Mouse (Mus musculus) heart, embryonic 11.5 days (tissue): Measurements from ENCODE around the gene Lrrc66. TPM values are rescaled to one million over a fixed set of nuclear protein-coding genes. Genes with fewer than 3 reads are reported as not detected.

Source experiments
- ATAC-seq: fragments of 200-750 bp; cut with Nextera tagmentation; replicated peaks from 2 replicates; pipeline ENCODE4 v1.8.0; 2017; ENCODE audit warnings: moderate library complexity; ENCODE audit not compliant: insufficient number of reproducible peaks, low FRiP score, low TSS enrichment
- H3K27ac ChIP-seq: fragments of 300-500 bp; sonication (generic); 2 replicates; pipeline ENCODE4 v1.5.1; 2014; ENCODE audit warnings: mild to moderate bottlenecking, low read depth, low read length
- H3K27me3 ChIP-seq: fragments of 300-500 bp; sonication (generic); 2 replicates; pipeline ENCODE4 v1.6.1; 2014; ENCODE audit warnings: mild to moderate bottlenecking, low read length, mixed read lengths; ENCODE audit not compliant: control insufficient read depth, insufficient read depth
- H3K36me3 ChIP-seq: fragments of 300-500 bp; sonication (generic); 2 replicates; pipeline ENCODE4 v1.6.1; 2014; ENCODE audit warnings: mild to moderate bottlenecking, low read length, moderate library complexity, mixed read lengths; ENCODE audit not compliant: control insufficient read depth, insufficient read depth
- H3K4me1 ChIP-seq: fragments of 300-500 bp; sonication (generic); 2 replicates; pipeline ENCODE4 v1.6.1; 2014; ENCODE audit warnings: low read length; ENCODE audit not compliant: control insufficient read depth, insufficient read depth
- H3K4me2 ChIP-seq: fragments of 300-500 bp; sonication (generic); 2 replicates; pipeline ENCODE4 v1.6.1; 2014; ENCODE audit warnings: mild to moderate bottlenecking, moderate library complexity
- H3K4me3 ChIP-seq: fragments of 300-500 bp; sonication (generic); 2 replicates; pipeline ENCODE4 v1.5.1; 2014; ENCODE audit warnings: low read depth, low read length
- H3K9ac ChIP-seq: fragments of 300-500 bp; sonication (generic); 2 replicates; pipeline ENCODE4 v1.6.1; 2014; ENCODE audit warnings: mild to moderate bottlenecking, low read depth, low read length, moderate library complexity
- H3K9me3 ChIP-seq: fragments of 300-500 bp; sonication (generic); replicated peaks from 2 replicates; pipeline ENCODE4 v1.6.1; 2016; ENCODE audit warnings: low read length; ENCODE audit not compliant: control insufficient read depth
- WGBS: fragments of 180-500 bp; shearing (Covaris S2); extraction: QIAGEN DNeasy Blood & Tissue Kit; methylation state at CpG from one replicate; pipeline ENCODE4 v1.1.7; 2014; ENCODE audit not compliant: insufficient replicate concordance; 5-methylcytosine and 5-hydroxymethylcytosine counted together
- polyA plus RNA-seq: library from polyadenylated mRNA; unstranded; fragments of >200 nt; fragmentation: Nextera tagmentation; extraction: Ambion mirVana; gene quantifications from 2 replicates; pipeline ENCODE4 v1.2.1, GENCODE M21; 2014

Lrrc66 gene
- polyA plus RNA-seq, 1 experiment from 2014 or later = not detected

DNA sequence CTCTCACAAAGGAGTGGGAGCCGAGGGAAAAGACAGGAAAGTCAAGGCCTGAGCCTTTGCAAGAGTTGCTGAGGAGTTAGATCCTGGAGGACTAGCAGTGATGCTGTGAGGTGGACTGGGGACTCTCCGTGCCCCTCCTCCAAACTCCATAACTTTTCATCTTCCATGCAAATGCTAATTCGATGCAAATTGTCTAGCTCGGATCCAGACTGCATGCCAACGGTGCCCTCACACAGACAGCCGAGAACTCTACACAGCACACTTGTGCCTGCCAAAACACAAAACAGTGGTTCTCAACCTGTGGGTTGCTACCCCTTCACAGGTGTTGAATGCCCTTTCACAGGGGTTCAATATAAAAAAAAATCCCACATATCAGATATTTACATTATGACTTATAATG lies 27.8 kb downstream of the Lrrc66 start:
- no peak overlapping the region for H3K27ac ChIP-seq
- ATAC-seq = no peak
- H3K9ac ChIP-seq = no peak overlapping the region
- H3K36me3 ChIP-seq = no peaks in the 10 kb centered on the region
- no peaks in the 10 kb centered on the region for H3K9me3 ChIP-seq
- no peaks in the 10 kb centered on the region for H3K27me3 ChIP-seq
- H3K4me1 ChIP-seq = no peaks in the 10 kb centered on the region
- H3K4me2 ChIP-seq = no peak overlapping the region
- no peak overlapping the region for H3K4me3 ChIP-seq
- WGBS = 74% methylated on average over 6 of the region's 6 CpGs

- no peak for ATAC-seq
- Histone ChIP-seq H3K27ac (no peak overlapping the region), H3K4me3 (no peak overlapping the region), H3K27me3 (no peaks in the 10 kb centered on the region), H3K4me2 (no peak overlapping the region), H3K36me3 (no peaks in the 10 kb centered on the region), H3K9me3 (no peaks in the 10 kb centered on the region), H3K4me1 (no peaks in the 10 kb centered on the region), H3K9ac (no peak overlapping the region)
- 76% methylated on average over 3 of the region's 3 CpGs for WGBS
Measured at GRCm38 (mm10) chr5:73602865-73603264, 29.5 kb downstream of the Lrrc66 start.

- Histone ChIP-seq H3K27me3 (no peaks in the 10 kb centered on the region), H3K9me3 (no peaks in the 10 kb centered on the region), H3K4me3 (no peak overlapping the region), H3K4me2 (no peak overlapping the region), H3K4me1 (no peaks in the 10 kb centered on the region), H3K36me3 (no peaks in the 10 kb centered on the region), H3K9ac (no peak overlapping the region), H3K27ac (no peak overlapping the region)
- ATAC-seq = no peak
- WGBS = 80% methylated on average over 8 of the region's 8 CpGs
Measured at GRCm38 (mm10) chr5:73601361-73601763, 31.0 kb downstream of the Lrrc66 start.

- WGBS = 63% methylated on average over 2 of the region's 2 CpGs
Measured at GRCm38 (mm10) chr5:73599991-73600390, 32.3 kb downstream of the Lrrc66 start.

DNA sequence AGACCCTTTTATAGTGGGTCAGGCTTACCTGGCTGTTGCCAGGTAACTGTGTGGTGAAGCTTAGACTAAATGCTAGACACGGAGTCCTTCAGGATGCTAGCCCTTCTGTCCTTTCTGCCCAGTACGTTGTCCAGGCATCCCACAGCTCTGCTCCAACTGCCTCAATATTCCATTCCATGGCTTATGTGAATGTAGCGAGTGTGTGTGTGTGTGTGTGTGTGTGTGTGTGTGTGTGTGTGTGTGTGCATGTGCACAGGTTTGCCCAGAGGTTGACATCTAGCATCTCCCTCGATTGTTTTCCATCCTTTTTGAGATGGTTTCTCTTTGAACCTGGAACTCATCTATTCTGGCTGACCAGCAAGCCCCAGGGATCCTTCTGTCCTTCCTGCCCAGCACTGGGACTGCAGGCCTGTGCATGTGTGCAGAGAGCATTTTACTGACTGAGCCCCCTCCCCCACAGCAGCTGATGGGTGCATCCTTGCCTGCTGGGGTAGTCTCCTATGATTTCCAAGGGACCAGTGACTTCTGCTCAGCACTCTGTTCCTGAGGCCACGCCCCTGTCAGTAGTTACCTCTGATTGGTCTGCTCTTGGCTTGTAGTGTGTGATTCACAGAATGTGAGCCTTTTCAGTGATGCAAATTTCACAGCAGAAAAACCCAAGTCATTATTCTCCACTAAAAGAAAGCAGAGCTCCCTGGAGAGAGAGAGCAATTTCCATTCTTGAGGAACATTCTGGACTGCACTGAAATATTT lies 33.2 kb downstream of the Lrrc66 start:
- Histone ChIP-seq H3K9me3 (no peaks in the 10 kb centered on the region), H3K9ac (no peak overlapping the region), H3K4me3 (no peak overlapping the region), H3K4me1 (no peaks in the 10 kb centered on the region), H3K4me2 (no peak overlapping the region), H3K27ac (no peak overlapping the region), H3K27me3 (no peaks in the 10 kb centered on the region), H3K36me3 (no peaks in the 10 kb centered on the region)
- WGBS = 51% methylated on average over 5 of the region's 5 CpGs
- no peak for ATAC-seq

More at GRCm38 (mm10) chr5:73599991-73600390, 32.3 kb downstream of the Lrrc66 start:
- Histone ChIP-seq H3K9ac (no peak overlapping the region), H3K27me3 (no peaks in the 10 kb centered on the region), H3K36me3 (no peaks in the 10 kb centered on the region), H3K27ac (no peak overlapping the region), H3K4me3 (no peak overlapping the region), H3K9me3 (no peaks in the 10 kb centered on the region), H3K4me1 (no peaks in the 10 kb centered on the region), H3K4me2 (no peak overlapping the region)
- no peak for ATAC-seq

DNA sequence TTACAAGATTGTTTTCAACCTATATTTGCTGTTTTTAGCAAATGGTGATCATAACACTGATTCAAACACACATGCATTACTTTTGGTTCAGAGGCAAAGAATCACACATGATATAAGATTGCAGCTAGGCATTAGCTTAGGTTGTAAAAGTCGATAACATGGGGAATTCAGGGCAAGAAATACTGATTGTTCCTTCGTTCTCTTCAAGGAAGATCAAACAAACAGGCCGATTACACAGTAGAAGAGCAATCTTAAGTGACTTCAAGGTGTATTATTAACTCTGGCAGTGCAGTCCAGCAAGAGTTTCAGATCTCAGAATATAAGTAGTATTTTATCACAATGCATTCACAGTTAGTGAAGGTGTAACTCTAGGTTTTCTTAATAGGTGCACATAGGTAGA lies 45.2 kb downstream of the Lrrc66 start:
- Histone ChIP-seq H3K27me3 (no peaks in the 10 kb centered on the region), H3K4me2 (no peak overlapping the region), H3K9ac (no peak overlapping the region), H3K36me3 (no peaks in the 10 kb centered on the region), H3K4me3 (no peak overlapping the region), H3K9me3 (no peaks in the 10 kb centered on the region), H3K4me1 (no peaks in the 10 kb centered on the region), H3K27ac (no peak overlapping the region)
- WGBS = 77% methylated on average over 3 of the region's 3 CpGs
- ATAC-seq = no peak

- Histone ChIP-seq H3K9ac (no peak overlapping the region), H3K9me3 (no peaks in the 10 kb centered on the region), H3K4me3 (no peak overlapping the region), H3K36me3 (no peaks in the 10 kb centered on the region), H3K27ac (no peak overlapping the region), H3K4me1 (no peaks in the 10 kb centered on the region), H3K27me3 (no peaks in the 10 kb centered on the region), H3K4me2 (no peak overlapping the region)
- ATAC-seq = no peak
- 77% methylated on average over 4 of the region's 4 CpGs for WGBS
Measured at GRCm38 (mm10) chr5:73586597-73586996, 45.7 kb downstream of the Lrrc66 start.

DNA sequence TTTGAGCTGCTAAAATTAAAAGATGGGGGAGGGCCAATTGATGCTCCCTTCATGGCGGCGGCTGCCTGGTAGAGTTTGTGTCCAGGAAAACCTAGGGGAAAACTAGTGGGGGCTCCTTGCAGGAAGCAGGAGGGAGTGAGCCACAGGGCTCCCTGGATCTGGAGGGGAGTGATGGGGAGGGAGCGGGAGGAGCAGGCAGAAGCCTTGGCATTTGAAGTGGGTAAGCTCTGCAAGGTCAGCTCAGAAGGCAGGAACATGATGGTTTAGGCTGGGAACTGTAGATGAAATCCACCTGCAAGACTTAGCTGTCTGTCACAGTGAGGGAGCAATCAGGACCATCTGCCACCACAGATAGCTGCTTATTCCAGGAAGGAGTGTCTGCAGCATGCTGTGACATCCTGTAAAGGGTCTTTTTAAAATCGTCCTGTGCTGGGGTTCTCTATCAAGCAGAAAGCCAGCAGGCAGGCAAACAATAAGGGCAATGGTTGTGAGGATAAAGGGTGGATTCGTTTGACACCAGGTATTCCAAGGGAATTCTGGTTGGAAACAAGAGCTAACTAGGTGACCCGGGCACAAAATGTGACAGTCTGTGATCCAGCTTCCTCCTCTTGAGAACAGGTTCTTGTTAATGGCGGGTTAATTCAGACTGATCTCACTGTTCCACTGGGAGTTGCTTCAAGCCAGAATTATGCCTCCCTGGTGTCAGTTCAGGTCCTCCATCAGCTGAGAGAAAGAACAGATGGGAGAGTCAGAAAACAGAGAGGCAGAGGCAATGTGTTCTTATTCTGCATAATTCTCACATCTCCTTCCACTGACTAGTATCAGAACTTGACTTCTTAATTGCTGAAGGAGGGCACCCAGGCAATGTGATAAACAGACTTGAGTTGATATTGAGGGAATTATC lies 46.9 kb downstream of the Lrrc66 start:
- Histone ChIP-seq H3K27ac (no peak overlapping the region), H3K36me3 (no peaks in the 10 kb centered on the region), H3K27me3 (no peaks in the 10 kb centered on the region), H3K9me3 (no peaks in the 10 kb centered on the region), H3K9ac (no peak overlapping the region), H3K4me1 (no peaks in the 10 kb centered on the region), H3K4me2 (no peak overlapping the region), H3K4me3 (no peak overlapping the region)
- no peak for ATAC-seq
- 31% methylated on average over 7 of the region's 7 CpGs for WGBS
